Mouse (Mus musculus) neural tube, embryonic 11.5 days (tissue): ENCODE results near the gene Susd5. TPM values are rescaled to one million over a fixed set of nuclear protein-coding genes. Genes with fewer than 3 reads are reported as not detected.

ENCODE experiments used
- ATAC-seq: fragments of 200-750 bp; cut with Nextera tagmentation; 2 replicates; pipeline ENCODE4 v1.8.0; 2017; ENCODE audit warnings: moderate number of reproducible peaks, mild to moderate bottlenecking, moderate TSS enrichment, moderate library complexity; ENCODE audit not compliant: insufficient read depth, low FRiP score, low TSS enrichment
- DNase-seq: peaks from one replicate; pipeline ENCODE4 v3.0.0-alpha.2; 2015; ENCODE audit warnings: low spot score
- H3K27ac ChIP-seq: fragments of 300-500 bp; sonication (generic); 2 replicates; pipeline ENCODE4 v1.5.1; 2014; ENCODE audit warnings: low read depth, mild to moderate bottlenecking, low read length
- H3K27me3 ChIP-seq: fragments of 300-500 bp; sonication (generic); 2 replicates; pipeline ENCODE4 v1.6.1; 2014; ENCODE audit warnings: mild to moderate bottlenecking, low read length, mixed read lengths; ENCODE audit not compliant: control insufficient read depth, insufficient read depth
- H3K36me3 ChIP-seq: fragments of 300-500 bp; sonication (generic); 2 replicates; pipeline ENCODE4 v1.6.1; 2014; ENCODE audit warnings: mild to moderate bottlenecking, low read length, moderate library complexity, mixed read lengths; ENCODE audit not compliant: control insufficient read depth, insufficient read depth
- H3K4me1 ChIP-seq: fragments of 300-500 bp; sonication (generic); 2 replicates; pipeline ENCODE4 v1.6.1; 2014; ENCODE audit warnings: low read length, mixed read lengths; ENCODE audit not compliant: control insufficient read depth, insufficient read depth
- H3K4me2 ChIP-seq: fragments of 300-500 bp; sonication (generic); 2 replicates; pipeline ENCODE4 v1.6.1; 2014; ENCODE audit warnings: low read depth, mild to moderate bottlenecking, moderate library complexity
- H3K4me3 ChIP-seq: fragments of 300-500 bp; sonication (generic); 2 replicates; pipeline ENCODE4 v1.5.1; 2014; ENCODE audit warnings: low read depth, low read length
- H3K9ac ChIP-seq: fragments of 300-500 bp; sonication (generic); 2 replicates; pipeline ENCODE4 v1.6.1; 2014; ENCODE audit warnings: mild to moderate bottlenecking, low read length
- H3K9me3 ChIP-seq: fragments of 300-500 bp; sonication (generic); 2 replicates; pipeline ENCODE4 v1.6.1; 2016; ENCODE audit warnings: low read length; ENCODE audit not compliant: control insufficient read depth
- WGBS: fragments of 180-500 bp; shearing (Covaris S2); extraction: QIAGEN DNeasy Blood & Tissue Kit; methylation state at CpG from one replicate; pipeline ENCODE4 v1.1.7; 2014; 5-methylcytosine and 5-hydroxymethylcytosine counted together
- polyA plus RNA-seq: library from polyadenylated mRNA; unstranded; fragments of >200 nt; fragmentation: Nextera tagmentation; extraction: Ambion mirVana; gene quantifications from 2 replicates; pipeline ENCODE4 v1.2.1, GENCODE M21; 2014

The Susd5 gene
- polyA plus RNA-seq, 1 experiment from 2014 or later = 0.78 TPM

DNA sequence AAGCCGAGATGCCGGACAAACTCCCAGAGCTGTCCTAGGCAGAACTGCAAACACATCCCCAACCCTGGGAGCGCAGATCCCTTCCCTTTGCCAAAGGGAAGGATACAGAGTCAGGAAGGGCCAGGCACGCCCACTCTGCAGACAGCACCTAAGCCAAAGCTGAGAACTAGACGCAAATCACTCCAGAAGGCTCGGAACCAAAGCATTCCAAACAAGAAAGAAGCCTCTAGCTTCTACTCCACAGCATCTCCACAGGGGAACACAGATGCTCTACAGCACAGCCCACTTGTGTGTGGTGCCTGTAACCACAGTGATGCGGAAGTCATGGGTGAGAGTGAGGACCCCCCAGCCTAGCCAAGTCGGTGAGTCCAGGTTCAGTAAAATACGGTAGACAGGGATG, 31.8 kb upstream of the Susd5 start:
- no peaks in the 10 kb centered on the region for H3K9me3 ChIP-seq
- H3K4me2 ChIP-seq = no peak overlapping the region; the same call in 1 of the 2 replicates
- WGBS = 49% methylated on average over 9 of the region's 9 CpGs
- DNase-seq (no peak), ATAC-seq (no peak)
- H3K27ac ChIP-seq = no peak overlapping the region
- H3K4me3 ChIP-seq = no peak overlapping the region
- H3K9ac ChIP-seq = no peak overlapping the region
- no peaks in the 10 kb centered on the region for H3K4me1 ChIP-seq
- H3K27me3 ChIP-seq = no peaks in the 10 kb centered on the region
- no peaks in the 10 kb centered on the region for H3K36me3 ChIP-seq

DNA sequence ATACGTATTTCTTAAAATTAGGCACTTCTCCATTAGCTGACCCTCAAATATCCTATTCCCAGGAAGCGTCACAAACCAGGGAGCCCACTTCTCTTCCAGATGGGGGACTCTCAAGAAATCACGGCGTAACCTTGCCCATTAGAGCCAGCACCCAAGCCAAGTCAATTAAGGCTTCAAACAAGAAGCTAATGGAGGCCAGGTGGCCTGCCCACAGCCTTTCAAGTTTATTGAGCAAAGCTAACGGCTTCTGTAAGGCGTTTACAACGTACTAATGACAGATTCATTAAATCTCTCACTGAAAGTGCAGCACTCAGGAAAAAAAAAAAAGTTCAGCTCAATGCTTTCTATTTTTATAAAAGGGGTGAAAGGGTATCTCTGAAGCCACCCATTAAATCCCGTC, 31.1 kb upstream of the Susd5 start:
- Histone ChIP-seq H3K27ac (no peak overlapping the region), H3K4me1 (no peaks in the 10 kb centered on the region), H3K9ac (no peak overlapping the region), H3K4me3 (peak overlapping the region; percentile 45), H3K9me3 (no peaks in the 10 kb centered on the region), H3K4me2 (peak overlapping the region; percentile 53), H3K36me3 (no peaks in the 10 kb centered on the region), H3K27me3 (no peaks in the 10 kb centered on the region)
- peak; percentile 23 for DNase-seq
- WGBS = 11% methylated on average over 8 of the region's 8 CpGs
- ATAC-seq = no peak

DNA sequence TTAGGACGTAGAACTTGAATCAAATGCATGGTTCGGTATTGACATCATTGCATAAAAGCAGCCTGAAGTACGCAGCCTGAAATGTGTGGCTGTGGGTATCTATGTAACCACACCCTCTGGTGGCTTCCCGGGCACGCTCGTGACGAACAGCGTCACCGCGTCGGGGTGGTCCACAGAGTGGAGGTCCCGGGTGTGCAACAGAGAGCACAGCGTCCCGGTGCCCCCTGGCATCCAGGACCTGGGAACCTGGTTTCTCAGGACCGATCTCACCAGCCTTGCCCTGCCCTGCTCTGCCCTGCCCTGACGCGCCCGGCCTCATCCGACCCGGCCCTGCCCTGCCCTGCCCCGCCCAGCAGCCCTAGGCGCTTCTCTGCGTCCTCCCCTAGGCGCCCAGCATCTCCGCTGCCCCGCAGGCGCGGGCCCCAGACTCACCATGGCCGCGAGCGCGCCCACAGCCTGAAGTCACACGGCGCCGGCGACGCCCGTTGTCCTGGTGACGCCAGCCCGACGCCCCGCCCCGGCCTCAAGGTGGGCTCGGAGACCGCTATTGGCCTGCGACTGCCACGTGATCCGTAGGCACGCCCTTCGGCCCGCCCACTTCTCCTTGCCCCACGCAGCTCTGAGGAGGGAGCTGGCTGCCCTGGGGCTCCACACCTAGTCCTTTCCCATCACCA, 30.5 kb upstream of the Susd5 start:
- H3K36me3 ChIP-seq = no peaks in the 10 kb centered on the region
- peak; percentile 93 for DNase-seq
- no peaks in the 10 kb centered on the region for H3K9me3 ChIP-seq
- peak overlapping the region; percentile 53 for H3K4me2 ChIP-seq
- ATAC-seq = peak; percentile 97
- H3K27ac ChIP-seq = no peak overlapping the region
- peak overlapping the region; percentile 39 for H3K9ac ChIP-seq
- under 1% methylated on average over 49 of the region's 52 CpGs for WGBS
- peak overlapping the region; percentile 45 for H3K4me3 ChIP-seq
- H3K27me3 ChIP-seq = no peaks in the 10 kb centered on the region
- no peaks in the 10 kb centered on the region for H3K4me1 ChIP-seq

DNA sequence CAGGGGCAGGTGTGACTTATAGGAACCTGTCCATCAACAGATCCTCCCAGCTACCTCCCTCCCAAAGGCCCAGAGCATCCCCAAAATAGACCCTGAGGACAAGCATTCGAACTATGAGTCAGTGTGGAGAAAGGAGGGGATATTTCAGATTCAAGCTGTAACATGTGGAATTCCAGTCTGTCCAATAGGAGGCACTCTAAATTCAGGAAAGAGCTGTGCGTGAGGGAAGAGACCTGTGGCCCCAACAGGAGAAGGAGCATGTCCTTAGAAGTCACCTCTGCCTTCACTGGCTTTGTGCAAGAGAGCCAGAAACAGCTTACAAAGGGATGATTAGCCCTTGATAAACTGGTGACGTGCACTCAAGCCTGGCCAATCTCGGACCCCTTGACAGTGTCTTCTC, 16.0 kb upstream of the Susd5 start:
- DNase-seq (no peak), ATAC-seq (no peak)
- Histone ChIP-seq H3K4me1 (no peaks in the 10 kb centered on the region), H3K4me2 (no peak overlapping the region), H3K9ac (no peak overlapping the region), H3K9me3 (no peaks in the 10 kb centered on the region), H3K27me3 (no peaks in the 10 kb centered on the region), H3K27ac (no peak overlapping the region), H3K4me3 (no peak overlapping the region), H3K36me3 (no peaks in the 10 kb centered on the region)
- WGBS = 76% methylated on average over 4 of the region's 4 CpGs

DNA sequence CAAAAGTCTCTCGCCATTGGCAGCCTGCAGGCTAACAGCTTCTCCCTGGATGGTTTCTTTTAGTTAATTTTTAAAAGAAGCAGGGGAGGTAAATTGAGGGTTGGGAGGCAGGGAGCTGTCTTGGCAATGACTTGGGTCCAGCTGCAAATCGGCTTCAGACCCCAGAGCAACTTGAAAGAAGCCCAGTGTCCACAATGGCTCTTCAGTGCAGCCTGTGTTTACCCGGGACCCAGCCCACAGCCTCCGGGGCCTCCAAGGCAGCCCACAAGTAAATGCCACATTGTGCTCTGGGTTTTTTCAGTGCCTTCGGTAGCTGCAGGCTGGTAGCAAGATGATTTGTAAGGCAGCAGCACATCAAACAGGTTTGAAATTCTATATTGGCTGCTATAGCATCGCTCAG, 14.4 kb upstream of the Susd5 start:
- Histone ChIP-seq H3K4me3 (no peak overlapping the region), H3K9ac (no peak overlapping the region), H3K4me1 (no peaks in the 10 kb centered on the region), H3K4me2 (no peak overlapping the region), H3K36me3 (no peaks in the 10 kb centered on the region), H3K27ac (no peak overlapping the region), H3K9me3 (no peaks in the 10 kb centered on the region), H3K27me3 (no peaks in the 10 kb centered on the region)
- WGBS = 45% methylated on average over 6 of the region's 6 CpGs
- no peak for ATAC-seq
- DNase-seq = peak; percentile 17

DNA sequence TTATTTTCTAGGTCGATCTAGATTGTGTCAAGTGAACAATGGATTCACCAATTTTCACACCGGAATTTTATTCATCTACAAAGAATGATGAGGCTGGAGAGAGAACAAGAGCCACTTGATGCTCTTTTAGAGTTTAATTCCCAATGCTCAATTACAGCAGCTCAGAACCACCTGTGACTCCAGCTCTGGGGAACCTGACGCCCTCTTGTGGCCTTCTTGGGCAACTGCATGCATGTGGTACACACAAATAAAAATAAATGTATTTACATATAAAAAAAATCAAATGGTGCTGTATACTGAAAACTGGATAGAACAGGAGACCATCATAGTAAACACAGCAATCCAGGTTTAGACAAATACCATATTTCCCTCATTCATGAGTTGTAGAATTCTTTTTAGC, 12.5 kb upstream of the Susd5 start:
- WGBS = 58% methylated on average over 3 of the region's 3 CpGs
- Histone ChIP-seq H3K4me1 (no peaks in the 10 kb centered on the region), H3K27me3 (no peaks in the 10 kb centered on the region), H3K9ac (no peak overlapping the region), H3K36me3 (no peaks in the 10 kb centered on the region), H3K4me2 (no peak overlapping the region), H3K4me3 (no peak overlapping the region), H3K27ac (no peak overlapping the region), H3K9me3 (no peaks in the 10 kb centered on the region)
- ATAC-seq (no peak), DNase-seq (no peak)

DNA sequence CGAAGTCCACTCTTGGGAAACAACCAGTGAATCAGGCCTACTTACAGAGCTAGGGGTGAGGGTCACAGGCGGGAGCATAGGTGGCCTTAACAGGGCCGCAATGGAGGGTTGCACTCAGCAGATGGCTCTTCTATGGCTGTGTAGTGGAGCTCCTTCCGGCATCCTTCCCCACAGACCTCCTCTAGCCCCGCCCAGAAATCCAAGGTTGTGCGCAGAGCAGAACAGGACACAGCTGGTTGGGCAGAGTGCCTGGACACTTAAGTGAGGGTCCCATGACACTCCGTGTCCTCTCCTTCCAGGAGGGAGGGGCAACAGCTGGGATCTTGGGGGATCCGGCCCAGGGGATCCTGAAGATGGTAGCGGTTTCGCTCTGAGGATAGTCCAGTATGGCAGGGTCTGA, 10.9 kb upstream of the Susd5 start, which contains the start of gene Fbxl2:
Gene Fbxl2 (minus strand): TSS at position 164 of the 400 bp plus-strand sequence.
- Histone ChIP-seq H3K27me3 (no peaks in the 10 kb centered on the region), H3K36me3 (no peaks in the 10 kb centered on the region), H3K27ac (no peak within 1 kb of the TSS), H3K4me2 (no peak within 1 kb of the TSS), H3K9ac (no peak within 1 kb of the TSS), H3K4me1 (no peaks in the 10 kb centered on the region), H3K4me3 (no peak within 1 kb of the TSS), H3K9me3 (no peaks in the 10 kb centered on the region)
- DNase-seq (no peak), ATAC-seq (no peak)
- 88% methylated on average over 10 of the region's 10 CpGs for WGBS

DNA sequence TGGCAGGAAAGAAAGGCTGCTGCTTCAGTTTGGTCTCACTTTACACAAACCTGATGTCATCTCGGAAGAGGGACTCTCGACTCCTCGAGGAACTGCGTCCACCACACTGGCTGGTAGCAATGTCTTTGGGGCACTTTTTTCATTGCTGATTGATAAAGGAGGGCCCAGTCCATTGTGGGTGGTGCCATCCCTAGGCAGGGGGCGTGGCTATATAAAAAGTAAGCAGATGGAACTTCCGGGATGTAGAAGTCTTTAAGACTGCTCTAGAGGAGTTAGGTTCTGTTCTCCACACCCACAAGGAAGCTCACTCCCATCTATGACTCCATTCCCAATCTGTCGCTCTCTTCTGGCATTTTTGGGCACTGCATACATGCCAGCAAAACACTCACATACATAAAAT, 10.3 kb upstream of the Susd5 start:
- 95% methylated on average over 7 of the region's 7 CpGs for WGBS
- ATAC-seq = no peak

DNA sequence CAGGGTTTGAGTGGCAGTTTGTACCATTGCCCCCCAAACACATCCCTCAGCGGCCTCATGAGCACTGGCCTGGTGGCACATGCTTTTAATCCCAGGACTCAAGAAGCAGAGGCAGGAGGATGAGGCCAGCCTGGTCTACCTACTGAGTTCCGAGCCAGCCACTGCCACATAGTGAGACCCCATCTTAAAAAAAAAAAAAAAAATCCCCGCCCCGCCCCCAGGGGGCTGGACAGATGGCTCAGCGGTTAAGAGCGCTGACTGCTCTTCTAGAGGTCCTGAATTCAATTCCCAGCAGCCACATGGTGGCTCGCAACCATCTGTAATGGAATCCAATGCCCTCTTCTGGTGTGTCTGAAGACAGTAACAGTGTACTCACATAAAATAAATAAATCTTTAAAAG, 6.8 kb upstream of the Susd5 start:
- Histone ChIP-seq H3K4me3 (no peak overlapping the region), H3K9me3 (no peaks in the 10 kb centered on the region), H3K27me3 (no peaks in the 10 kb centered on the region), H3K36me3 (no peaks in the 10 kb centered on the region), H3K27ac (no peak overlapping the region), H3K4me1 (no peaks in the 10 kb centered on the region), H3K4me2 (no peak overlapping the region), H3K9ac (no peak overlapping the region)
- WGBS = 89% methylated on average over 7 of the region's 7 CpGs
- no peak for ATAC-seq
- no peak for DNase-seq

More for the DNA sequence above, 10.3 kb upstream of the Susd5 start:
- H3K9me3 ChIP-seq = no peaks in the 10 kb centered on the region
- DNase-seq = no peak
- no peak overlapping the region for H3K27ac ChIP-seq
- no peaks in the 10 kb centered on the region for H3K36me3 ChIP-seq
- H3K27me3 ChIP-seq = no peaks in the 10 kb centered on the region
- no peak overlapping the region for H3K9ac ChIP-seq
- H3K4me2 ChIP-seq = no peak overlapping the region
- no peaks in the 10 kb centered on the region for H3K4me1 ChIP-seq
- no peak overlapping the region for H3K4me3 ChIP-seq
